Mouse (Mus musculus): ENCODE measurements around the gene Fcer1a. TPM values are rescaled to one million over a fixed set of nuclear protein-coding genes. Genes with fewer than 3 reads are reported as not detected.

The Fcer1a gene
- polyA plus RNA-seq, 2 experiments, result 0.09 to 0.33 TPM

DNA sequence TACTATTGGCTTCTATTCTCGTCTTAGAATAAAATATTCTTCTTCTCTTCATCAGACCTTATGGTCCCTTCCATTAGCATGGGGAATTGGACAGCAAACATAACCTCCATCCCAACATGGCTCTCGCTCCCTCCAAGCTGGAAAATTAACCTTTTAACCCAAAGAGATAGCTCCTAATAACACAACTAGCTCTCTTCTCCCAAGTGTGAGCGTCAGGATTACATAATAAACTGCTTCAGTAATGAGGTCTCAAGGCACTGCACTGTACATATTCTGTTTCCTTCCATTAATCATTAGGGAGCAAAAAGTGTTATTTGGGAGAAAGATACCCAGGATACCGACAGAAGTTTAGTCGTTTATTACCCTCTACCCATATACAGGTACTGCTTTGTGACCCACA is 14.9 kb downstream of the Fcer1a start, which contains the start of gene Olfr1404:
Gene Olfr1404, plus strand, starts transcription at position 301 of the 400 bp plus-strand sequence.
- Histone ChIP-seq H3K9me3 (ENCODE audit: control insufficient read depth, low read length) (no peaks in the 10 kb centered on the region), H3K27ac (no peak within 1 kb of the TSS), H3K27me3 (ENCODE audit: control insufficient read depth, insufficient read depth, low read length) (no peaks in the 10 kb centered on the region), H3K4me3 (ENCODE audit: insufficient read depth in 1 of 2, low read depth in 2 of 2, low read length in 2 of 2) (no peak within 1 kb of the TSS), H3K36me3 (replicated peaks; ENCODE audit: control insufficient read depth, insufficient read depth, low read depth) (no peaks in the 10 kb centered on the region), H3K9ac (replicated peaks) (no peak within 1 kb of the TSS), H3K4me2 (ENCODE audit: low read depth) (no peak within 1 kb of the TSS), H3K4me1 (replicated peaks; ENCODE audit: control insufficient read depth in 2 of 2, insufficient read depth in 2 of 2, low read length in 1 of 2) (no peaks in the 10 kb centered on the region)
- WGBS (ENCODE audit: insufficient replicate concordance), result 55% methylated on average over 5 of the region's 5 CpGs
- ATAC-seq (ENCODE audit: insufficient read depth) (no peak), DNase-seq (ENCODE audit: low read depth in 3 of 3, low spot score in 3 of 3) (no peak)
- no peak for TF ChIP-seq CTCF (IDR thresholded peaks at IDR 0.05; ENCODE audit: low read depth)
- no peak for TF ChIP-seq EP300 (IDR thresholded peaks at IDR 0.05; ENCODE audit: low read depth)

DNA sequence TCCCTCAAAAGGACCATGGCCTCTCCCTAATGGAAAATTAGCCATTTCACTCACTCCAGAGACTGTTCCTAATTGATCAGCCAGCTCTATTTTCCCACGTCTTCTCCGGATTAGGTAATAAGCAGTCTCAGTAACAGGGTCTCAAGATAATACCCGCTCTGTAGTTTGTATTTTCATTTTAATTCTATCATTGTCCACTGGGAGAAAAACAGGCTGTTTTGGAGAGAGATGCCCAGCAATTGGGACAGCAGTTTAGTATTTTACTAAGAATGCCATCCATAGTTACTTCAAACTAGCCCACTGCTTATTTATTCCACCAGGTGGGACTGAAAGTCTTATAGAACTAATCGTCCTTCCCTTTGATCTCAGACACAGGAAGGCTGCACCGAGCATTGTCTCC is 29.5 kb downstream of the Fcer1a start, which contains the start of gene Olfr218:
Gene Olfr218, plus strand, starts transcription at position 301 of the 400 bp plus-strand sequence.
- Histone ChIP-seq H3K4me2 (ENCODE audit: low read depth) (no peak within 1 kb of the TSS), H3K9me3 (ENCODE audit: control insufficient read depth, low read length) (no peaks in the 10 kb centered on the region), H3K36me3 (replicated peaks; ENCODE audit: control insufficient read depth, insufficient read depth, low read depth) (no peaks in the 10 kb centered on the region), H3K4me1 (replicated peaks; ENCODE audit: control insufficient read depth in 2 of 2, insufficient read depth in 2 of 2, low read length in 1 of 2) (no peaks in the 10 kb centered on the region), H3K27me3 (ENCODE audit: control insufficient read depth, insufficient read depth, low read length) (no peaks in the 10 kb centered on the region), H3K9ac (replicated peaks) (no peak within 1 kb of the TSS), H3K4me3 (ENCODE audit: insufficient read depth in 1 of 2, low read depth in 2 of 2, low read length in 2 of 2) (no peak within 1 kb of the TSS), H3K27ac (no peak within 1 kb of the TSS)
- no peak for DNase-seq (ENCODE audit: low read depth in 3 of 3, low spot score in 3 of 3)
- ATAC-seq (ENCODE audit: insufficient read depth), result no peak
- no peak for TF ChIP-seq EP300 (IDR thresholded peaks at IDR 0.05; ENCODE audit: low read depth)
- no peak for TF ChIP-seq CTCF (IDR thresholded peaks at IDR 0.05; ENCODE audit: low read depth)
- 54% methylated on average over 5 of the region's 5 CpGs for WGBS (ENCODE audit: insufficient replicate concordance)

DNA sequence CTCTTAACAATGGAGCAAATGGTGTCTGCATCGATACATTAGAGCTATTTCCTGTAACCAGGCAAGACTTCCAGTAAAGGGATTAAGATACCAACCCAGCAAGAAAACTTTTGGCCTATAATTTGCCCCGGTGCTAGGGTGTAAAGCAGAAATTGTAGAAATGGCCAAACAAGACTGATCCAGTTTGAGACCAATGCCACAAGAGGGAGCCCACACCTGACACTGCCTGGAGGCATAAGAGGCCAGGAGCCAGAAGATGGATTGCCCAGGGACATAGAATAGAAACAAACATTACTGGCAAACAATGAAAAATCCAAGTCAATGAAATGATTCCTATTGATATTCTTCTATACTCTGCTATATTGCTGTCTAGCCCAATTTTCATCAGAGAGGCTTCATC is 30.7 kb downstream of the Fcer1a start:
- no peak for TF ChIP-seq CTCF (IDR thresholded peaks at IDR 0.05; ENCODE audit: low read depth)
- no peak for TF ChIP-seq EP300 (IDR thresholded peaks at IDR 0.05; ENCODE audit: low read depth)
- no peak overlapping the region for H3K27ac ChIP-seq
- 49% methylated on average over 2 of the region's 2 CpGs for WGBS (ENCODE audit: insufficient replicate concordance)
- H3K4me3 ChIP-seq (ENCODE audit: insufficient read depth in 1 of 2, low read depth in 2 of 2, low read length in 2 of 2), result no peak overlapping the region
- DNase-seq (ENCODE audit: low read depth in 3 of 3, low spot score in 3 of 3) (no peak), ATAC-seq (ENCODE audit: insufficient read depth) (no peak)
- H3K4me1 ChIP-seq (replicated peaks; ENCODE audit: control insufficient read depth in 2 of 2, insufficient read depth in 2 of 2, low read length in 1 of 2), result no peaks in the 10 kb centered on the region
- no peaks in the 10 kb centered on the region for H3K36me3 ChIP-seq (replicated peaks; ENCODE audit: control insufficient read depth, insufficient read depth, low read depth)
- no peaks in the 10 kb centered on the region for H3K27me3 ChIP-seq (ENCODE audit: control insufficient read depth, insufficient read depth, low read length)
- H3K9ac ChIP-seq (replicated peaks), result no peak overlapping the region
- no peak overlapping the region for H3K4me2 ChIP-seq (ENCODE audit: low read depth)
- no peaks in the 10 kb centered on the region for H3K9me3 ChIP-seq (ENCODE audit: control insufficient read depth, low read length)

DNA sequence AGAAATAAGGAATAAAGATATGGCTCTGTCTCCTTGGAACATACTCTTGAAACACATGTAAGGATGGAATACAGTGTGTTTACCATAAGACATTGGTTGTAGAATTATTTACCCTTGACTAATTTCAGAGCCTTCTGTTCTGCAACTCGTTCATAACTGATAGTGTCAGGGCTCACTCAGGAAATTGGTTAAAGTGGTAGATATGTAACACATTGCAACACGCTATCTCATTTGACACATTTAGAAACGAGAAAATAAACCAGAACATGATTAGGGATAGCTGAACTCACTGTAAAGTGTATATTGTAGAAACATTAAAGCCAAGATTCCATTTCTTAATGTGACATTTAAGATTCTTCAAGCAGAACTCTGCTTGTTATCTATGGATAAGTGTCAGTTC is 35.0 kb downstream of the Fcer1a start:
- Histone ChIP-seq H3K36me3 (replicated peaks; ENCODE audit: control insufficient read depth, insufficient read depth, low read depth) (no peaks in the 10 kb centered on the region), H3K9me3 (ENCODE audit: control insufficient read depth, low read length) (no peaks in the 10 kb centered on the region), H3K4me2 (ENCODE audit: low read depth) (no peak overlapping the region), H3K4me1 (replicated peaks; ENCODE audit: control insufficient read depth in 2 of 2, insufficient read depth in 2 of 2, low read length in 1 of 2) (no peaks in the 10 kb centered on the region), H3K27me3 (ENCODE audit: control insufficient read depth, insufficient read depth, low read length) (no peaks in the 10 kb centered on the region), H3K27ac (no peak overlapping the region), H3K4me3 (ENCODE audit: insufficient read depth in 1 of 2, low read depth in 2 of 2, low read length in 2 of 2) (no peak overlapping the region), H3K9ac (replicated peaks) (no peak overlapping the region)
- ATAC-seq (ENCODE audit: insufficient read depth) (no peak), DNase-seq (ENCODE audit: low read depth in 3 of 3, low spot score in 3 of 3) (no peak)
- 29% methylated on average over 3 of the region's 3 CpGs for WGBS (ENCODE audit: insufficient replicate concordance)
- TF ChIP-seq CTCF (IDR thresholded peaks at IDR 0.05; ENCODE audit: low read depth), result no peak

DNA sequence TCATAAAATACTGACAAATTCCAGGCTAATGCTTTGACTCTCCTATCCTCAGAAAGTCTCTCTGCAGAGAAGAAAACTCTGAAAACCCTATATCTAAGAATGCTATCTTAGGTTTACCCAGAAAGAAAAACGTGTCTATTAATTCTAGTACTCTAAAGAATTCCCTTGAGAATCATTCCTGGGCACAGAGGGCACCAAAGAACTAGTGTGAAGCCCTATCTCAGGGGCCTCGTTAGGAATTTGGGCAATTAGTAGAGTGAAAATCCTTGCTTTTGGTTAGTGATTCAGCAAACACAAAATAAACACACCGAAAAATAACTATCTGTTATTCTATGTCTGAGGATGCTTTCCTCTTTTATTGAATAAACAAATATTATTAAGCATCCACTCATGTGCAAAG is 36.5 kb downstream of the Fcer1a start, which contains the start of gene Olfr1406:
Gene Olfr1406, minus strand, starts transcription at position 101 of the 400 bp plus-strand sequence.
- no peak within 1 kb of the TSS for H3K9ac ChIP-seq (replicated peaks)
- no peaks in the 10 kb centered on the region for H3K9me3 ChIP-seq (ENCODE audit: control insufficient read depth, low read length)
- 35% methylated on average over 3 of the region's 3 CpGs for WGBS (ENCODE audit: insufficient replicate concordance)
- H3K4me3 ChIP-seq (ENCODE audit: insufficient read depth in 1 of 2, low read depth in 2 of 2, low read length in 2 of 2), result no peak within 1 kb of the TSS
- no peak within 1 kb of the TSS for H3K27ac ChIP-seq
- ATAC-seq (ENCODE audit: insufficient read depth) (no peak), DNase-seq (ENCODE audit: low read depth in 3 of 3, low spot score in 3 of 3) (no peak)
- H3K4me2 ChIP-seq (ENCODE audit: low read depth), result no peak within 1 kb of the TSS
- H3K27me3 ChIP-seq (ENCODE audit: control insufficient read depth, insufficient read depth, low read length), result no peaks in the 10 kb centered on the region
- H3K4me1 ChIP-seq (replicated peaks; ENCODE audit: control insufficient read depth in 2 of 2, insufficient read depth in 2 of 2, low read length in 1 of 2), result no peaks in the 10 kb centered on the region
- TF ChIP-seq EP300 (IDR thresholded peaks at IDR 0.05; ENCODE audit: low read depth) (no peak), CTCF (IDR thresholded peaks at IDR 0.05; ENCODE audit: low read depth) (no peak)
- no peaks in the 10 kb centered on the region for H3K36me3 ChIP-seq (replicated peaks; ENCODE audit: control insufficient read depth, insufficient read depth, low read depth)

Measured in liver, embryonic 14.5 days (tissue).